Mouse (Mus musculus): ENCODE measurements around the gene Tmem198b. TPM values are rescaled to one million over a fixed set of nuclear protein-coding genes. Genes with fewer than 3 reads are reported as not detected.

Gene Tmem198b
- polyA plus RNA-seq, 1 experiment: 20.6 TPM

DNA sequence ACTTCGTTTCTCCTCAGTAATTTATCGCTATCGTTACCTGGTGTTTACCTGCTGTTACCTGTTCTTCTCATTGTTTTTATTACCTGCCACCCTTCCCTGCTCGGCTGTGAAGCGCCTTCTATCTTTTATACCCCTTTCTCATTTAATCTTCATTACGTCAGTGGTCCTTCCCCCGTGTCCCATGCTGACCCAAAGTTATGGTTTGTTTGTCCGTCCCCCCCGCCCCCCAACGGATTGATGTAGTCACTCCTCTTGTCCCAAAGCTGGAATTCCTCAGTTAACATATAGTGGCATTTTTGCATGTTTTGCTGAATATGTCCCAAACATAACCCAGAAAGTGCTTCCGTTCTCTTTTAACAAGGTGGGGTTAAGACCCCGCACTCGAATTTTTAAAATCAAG is 18.0 kb upstream of the Tmem198b start:
- H3K4me3 ChIP-seq (replicated peaks; ENCODE audit: extremely low read depth, low read depth, low read length): peak overlapping the region; percentile 86
- 2% methylated on average over 13 of the region's 13 CpGs for WGBS
- DNase-seq: no peak
- TF ChIP-seq CTCF (IDR thresholded peaks at IDR 0.05; ENCODE audit: insufficient read depth, low read length) (no peak), POLR2A (IDR thresholded peaks at IDR 0.05; ENCODE audit: borderline replicate concordance, extremely low read depth, low read depth, low read length) (no peak)
- H3K4me1 ChIP-seq (ENCODE audit: control insufficient read depth, insufficient read depth, low read length): peaks cover 5% of the 10 kb centered on the region; the same call in 1 of the 2 replicates

DNA sequence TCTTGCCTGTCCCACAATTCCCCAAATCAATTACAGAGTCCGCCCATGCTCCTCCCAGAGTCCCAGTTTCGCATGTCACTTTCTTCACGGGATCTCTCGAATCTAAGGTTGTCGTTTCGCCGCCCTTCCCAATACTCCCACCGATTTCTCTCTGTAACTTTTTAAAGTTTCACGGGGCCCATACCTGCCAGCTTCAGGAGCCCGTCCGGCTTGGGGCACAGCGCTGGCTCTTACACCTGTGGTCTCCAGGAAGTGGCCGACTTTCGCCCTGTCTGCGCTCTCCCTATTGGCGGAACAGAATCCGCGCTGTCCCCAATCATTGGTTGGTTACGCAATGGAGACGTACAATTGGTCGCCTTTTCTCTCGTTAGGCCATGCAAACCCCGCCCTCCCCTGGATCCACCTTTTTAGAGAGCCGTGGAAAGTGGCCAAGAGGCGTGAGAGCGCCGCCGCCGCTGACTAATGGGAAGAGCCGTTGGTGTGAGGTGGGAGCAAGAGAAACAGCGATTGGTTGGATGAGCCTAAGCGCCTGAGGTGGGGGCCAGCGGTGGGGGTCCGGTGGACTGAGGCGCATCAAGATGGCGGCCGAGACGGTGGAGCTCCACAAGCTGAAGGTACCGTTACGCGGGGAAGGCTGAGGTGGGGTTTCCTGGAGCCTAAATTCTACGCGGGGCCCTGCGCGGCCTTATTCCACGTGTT is 17.3 kb upstream of the Tmem198b start, which contains the start of gene Ormdl2:
Gene Ormdl2 (minus strand): TSS at position 288 of the 699 bp plus-strand sequence.
- peak; percentile 99 for DNase-seq
- peak within 1 kb of the TSS; percentile 86 for H3K4me3 ChIP-seq (replicated peaks; ENCODE audit: extremely low read depth, low read depth, low read length)
- TF ChIP-seq POLR2A (IDR thresholded peaks at IDR 0.05; ENCODE audit: borderline replicate concordance, extremely low read depth, low read depth, low read length): peak; percentile 84; the same call in 1 of the 2 replicates
- no peak for TF ChIP-seq CTCF (IDR thresholded peaks at IDR 0.05; ENCODE audit: insufficient read depth, low read length)
- H3K4me1 ChIP-seq (ENCODE audit: control insufficient read depth, insufficient read depth, low read length): peaks cover 5% of the 10 kb centered on the region; the same call in 1 of the 2 replicates
- WGBS: under 1% methylated on average over 46 of the region's 46 CpGs

DNA sequence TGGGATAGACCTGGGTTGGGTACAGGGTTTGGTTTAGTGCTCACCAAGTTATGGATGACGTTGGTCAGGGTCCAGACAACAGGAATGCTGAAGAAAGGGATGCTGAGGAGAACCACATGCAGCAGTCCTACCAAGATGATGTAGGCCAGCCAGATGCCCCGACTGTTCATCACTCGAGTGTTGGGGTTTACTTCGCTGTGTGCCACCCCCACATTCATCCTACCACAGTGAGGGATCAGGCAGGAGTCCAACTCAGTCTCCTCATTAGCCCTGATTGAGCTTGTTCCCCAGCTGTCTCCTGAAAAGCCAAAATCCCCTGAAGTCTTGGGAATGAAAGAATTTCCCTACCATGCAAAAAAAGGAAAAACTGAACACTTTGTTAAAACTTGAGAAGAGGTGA is 16.0 kb upstream of the Tmem198b start:
- no peak for DNase-seq
- peaks cover 5% of the 10 kb centered on the region; the same call in 1 of the 2 replicates for H3K4me1 ChIP-seq (ENCODE audit: control insufficient read depth, insufficient read depth, low read length)
- TF ChIP-seq CTCF (IDR thresholded peaks at IDR 0.05; ENCODE audit: insufficient read depth, low read length) (no peak), POLR2A (IDR thresholded peaks at IDR 0.05; ENCODE audit: borderline replicate concordance, extremely low read depth, low read depth, low read length) (no peak)
- no peak overlapping the region for H3K4me3 ChIP-seq (replicated peaks; ENCODE audit: extremely low read depth, low read depth, low read length)
- WGBS: 80% methylated on average over 4 of the region's 4 CpGs

DNA sequence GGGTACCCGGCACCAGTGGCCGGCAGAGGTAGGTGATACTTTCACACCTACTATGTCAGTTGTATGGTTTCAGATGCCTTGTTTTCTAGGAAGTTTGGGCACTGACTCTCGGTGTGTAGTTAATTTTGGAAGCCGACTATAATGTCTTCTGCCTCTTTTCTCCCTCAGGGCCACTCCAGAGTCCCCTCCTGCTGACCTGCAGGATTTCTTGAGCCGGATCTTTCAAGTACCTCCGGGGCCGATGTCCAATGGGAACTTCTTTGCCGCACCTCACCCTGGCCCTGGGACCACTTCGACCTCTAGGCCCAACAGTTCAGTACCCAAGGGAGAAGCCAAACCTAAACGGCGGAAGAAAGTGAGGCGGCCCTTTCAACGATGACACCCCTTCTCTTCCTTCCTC is 12.9 kb upstream of the Tmem198b start, which contains the start of gene Sarnp:
Gene Sarnp (plus strand): TSS at position 301 of the 400 bp plus-strand sequence.
- WGBS: 89% methylated on average over 13 of the region's 13 CpGs
- no peak within 1 kb of the TSS for H3K4me3 ChIP-seq (replicated peaks; ENCODE audit: extremely low read depth, low read depth, low read length)

DNA sequence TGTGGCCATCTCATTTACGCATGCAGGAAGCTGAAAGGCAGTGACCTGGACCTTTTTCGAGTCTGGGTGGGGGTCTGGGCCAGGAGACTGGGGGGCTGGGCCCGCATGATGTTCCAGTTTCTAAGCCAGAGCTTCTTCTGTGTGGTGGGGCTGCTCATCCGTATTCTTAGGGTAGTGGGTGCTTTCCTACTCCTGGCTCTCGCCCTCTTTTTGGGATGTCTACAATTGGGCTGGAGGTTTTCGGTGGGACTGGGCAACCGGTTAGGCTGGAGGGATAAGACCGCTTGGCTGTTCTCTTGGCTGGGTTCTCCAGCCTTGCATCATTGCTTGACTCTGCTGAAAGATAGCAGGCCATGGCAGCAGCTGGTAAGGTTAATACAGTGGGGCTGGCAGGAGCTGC is 2.8 kb upstream of the Tmem198b start:
- no peak for TF ChIP-seq POLR2A (IDR thresholded peaks at IDR 0.05; ENCODE audit: borderline replicate concordance, extremely low read depth, low read depth, low read length)
- no peak for TF ChIP-seq CTCF (IDR thresholded peaks at IDR 0.05; ENCODE audit: insufficient read depth, low read length)
- H3K4me1 ChIP-seq (ENCODE audit: control insufficient read depth, insufficient read depth, low read length): peaks cover 10% of the 10 kb centered on the region; the same call in 1 of the 2 replicates
- WGBS: 70% methylated on average over 8 of the region's 8 CpGs
- no peak for DNase-seq
- H3K4me3 ChIP-seq (replicated peaks; ENCODE audit: extremely low read depth, low read depth, low read length): no peak overlapping the region

More for the DNA sequence above, 12.9 kb upstream of the Tmem198b start, which contains the start of gene Sarnp:
- no peak for TF ChIP-seq CTCF (IDR thresholded peaks at IDR 0.05; ENCODE audit: insufficient read depth, low read length)
- TF ChIP-seq POLR2A (IDR thresholded peaks at IDR 0.05; ENCODE audit: borderline replicate concordance, extremely low read depth, low read depth, low read length): no peak
- DNase-seq: no peak
- peaks cover 2% of the 10 kb centered on the region; the same call in 1 of the 2 replicates for H3K4me1 ChIP-seq (ENCODE audit: control insufficient read depth, insufficient read depth, low read length)

DNA sequence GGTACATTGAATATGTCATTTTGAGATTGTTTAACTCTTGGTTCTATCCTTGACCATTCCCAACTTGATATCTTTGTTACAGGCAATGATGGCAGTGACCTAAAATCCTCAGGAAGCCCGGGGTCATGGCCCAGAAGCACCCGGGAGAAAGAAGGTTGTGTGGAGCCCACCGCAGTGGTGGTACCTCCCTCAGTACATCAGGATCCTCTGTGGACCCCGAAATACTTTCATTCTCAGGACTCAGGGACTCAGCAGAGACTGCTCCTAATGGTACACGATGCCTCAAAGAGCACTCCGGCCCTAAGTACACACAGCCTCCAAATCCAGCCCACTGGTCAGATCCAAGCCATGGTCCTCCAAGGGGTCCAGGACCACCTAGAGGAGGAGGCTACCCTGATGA is 1.9 kb upstream of the Tmem198b start:
- no peak for TF ChIP-seq POLR2A (IDR thresholded peaks at IDR 0.05; ENCODE audit: borderline replicate concordance, extremely low read depth, low read depth, low read length)
- no peak for TF ChIP-seq CTCF (IDR thresholded peaks at IDR 0.05; ENCODE audit: insufficient read depth, low read length)
- H3K4me3 ChIP-seq (replicated peaks; ENCODE audit: extremely low read depth, low read depth, low read length): peak overlapping the region; percentile 39
- 37% methylated on average over 6 of the region's 6 CpGs for WGBS
- peaks cover 10% of the 10 kb centered on the region; the same call in 1 of the 2 replicates for H3K4me1 ChIP-seq (ENCODE audit: control insufficient read depth, insufficient read depth, low read length)
- no peak for DNase-seq

DNA sequence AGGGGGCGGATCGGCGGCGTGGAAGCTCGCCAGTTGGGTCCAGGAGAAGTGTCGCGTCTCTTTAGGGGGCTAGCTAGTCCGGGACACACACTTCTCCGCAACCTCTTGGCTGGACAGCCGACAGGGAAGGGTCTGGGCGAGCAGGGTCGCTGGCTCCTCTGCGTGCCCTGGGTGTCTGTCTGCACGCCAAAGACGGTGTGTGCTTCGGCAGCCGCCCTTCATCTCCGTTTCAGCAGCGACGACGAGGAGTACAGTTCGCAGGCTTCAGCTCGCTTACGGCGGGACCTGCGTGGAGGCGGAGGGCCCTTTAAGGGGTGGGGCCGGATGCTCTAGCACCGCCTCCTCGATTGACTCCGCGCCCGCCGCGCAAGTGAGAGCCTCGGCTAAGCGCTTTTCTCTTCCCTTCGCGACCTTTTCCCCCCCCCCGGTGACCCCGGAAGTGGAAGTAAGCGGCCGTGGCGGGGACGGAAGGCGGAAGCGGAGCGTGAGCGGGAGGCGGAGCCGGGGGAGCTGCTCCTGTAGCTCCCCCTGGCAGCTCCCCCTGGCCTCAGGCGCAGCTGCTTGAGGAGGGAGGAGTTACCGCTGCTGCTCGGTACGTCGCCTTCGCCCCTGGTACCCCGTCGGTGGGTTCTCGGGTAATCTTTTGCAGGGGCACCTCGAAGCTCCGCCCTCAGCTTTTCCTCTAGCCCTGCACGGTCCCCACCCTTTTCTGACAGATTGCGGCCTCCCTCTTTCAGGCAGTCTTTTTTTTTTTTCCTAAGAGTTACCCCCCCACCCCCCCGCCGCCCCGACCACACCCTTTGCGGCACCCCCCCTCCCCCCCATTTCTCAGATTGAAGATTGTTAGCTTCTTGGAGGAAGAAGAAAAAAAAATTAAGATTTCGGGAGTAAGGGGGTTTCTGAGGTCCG is 1.2 kb upstream of the Tmem198b start:
- Histone ChIP-seq H3K4me3 (replicated peaks; ENCODE audit: extremely low read depth, low read depth, low read length) (peak overlapping the region; percentile 97), H3K4me1 (ENCODE audit: control insufficient read depth, insufficient read depth, low read length) (peaks cover 10% of the 10 kb centered on the region; the same call in 1 of the 2 replicates)
- WGBS: under 1% methylated on average over 70 of the region's 70 CpGs
- peak; percentile 85 for TF ChIP-seq POLR2A (IDR thresholded peaks at IDR 0.05; ENCODE audit: borderline replicate concordance, extremely low read depth, low read depth, low read length)
- no peak for TF ChIP-seq CTCF (IDR thresholded peaks at IDR 0.05; ENCODE audit: insufficient read depth, low read length)
- DNase-seq: peak; percentile 90

GRCm38 (mm10) chr10:128803771-128804270 is 349 bp downstream of the Tmem198b start, which contains the start of gene Dnajc14:
Dnajc14 (plus strand) TSS chr10:128804062.
- WGBS: under 1% methylated on average over 14 of the region's 14 CpGs
- peaks cover 10% of the 10 kb centered on the region; the same call in 1 of the 2 replicates for H3K4me1 ChIP-seq (ENCODE audit: control insufficient read depth, insufficient read depth, low read length)
- peak; percentile 62 for DNase-seq
- no peak for TF ChIP-seq CTCF (IDR thresholded peaks at IDR 0.05; ENCODE audit: insufficient read depth, low read length)
- TF ChIP-seq POLR2A (IDR thresholded peaks at IDR 0.05; ENCODE audit: borderline replicate concordance, extremely low read depth, low read depth, low read length): peak; percentile 34; the same call in 1 of the 2 replicates
- peak within 1 kb of the TSS; percentile 92 for H3K4me3 ChIP-seq (replicated peaks; ENCODE audit: extremely low read depth, low read depth, low read length)

- H3K4me3 ChIP-seq (replicated peaks; ENCODE audit: extremely low read depth, low read depth, low read length): peak overlapping the region; percentile 42
- peaks cover 10% of the 10 kb centered on the region; the same call in 1 of the 2 replicates for H3K4me1 ChIP-seq (ENCODE audit: control insufficient read depth, insufficient read depth, low read length)
- 6% methylated on average over 6 of the region's 6 CpGs for WGBS
- no peak for TF ChIP-seq POLR2A (IDR thresholded peaks at IDR 0.05; ENCODE audit: borderline replicate concordance, extremely low read depth, low read depth, low read length)
- no peak for TF ChIP-seq CTCF (IDR thresholded peaks at IDR 0.05; ENCODE audit: insufficient read depth, low read length)
- DNase-seq: no peak
Measured at GRCm38 (mm10) chr10:128803361-128803760, 809 bp downstream of the Tmem198b start.
